Mouse (Mus musculus) fibroblast of lung, adult 2 months (primary cell): ENCODE data around the gene Sap25.

Source experiments
- DNase-seq: peaks from one replicate; pipeline ENCODE4 v3.0.0-alpha.2; 2011; ENCODE audit warnings: low read depth

The Sap25 gene

DNA sequence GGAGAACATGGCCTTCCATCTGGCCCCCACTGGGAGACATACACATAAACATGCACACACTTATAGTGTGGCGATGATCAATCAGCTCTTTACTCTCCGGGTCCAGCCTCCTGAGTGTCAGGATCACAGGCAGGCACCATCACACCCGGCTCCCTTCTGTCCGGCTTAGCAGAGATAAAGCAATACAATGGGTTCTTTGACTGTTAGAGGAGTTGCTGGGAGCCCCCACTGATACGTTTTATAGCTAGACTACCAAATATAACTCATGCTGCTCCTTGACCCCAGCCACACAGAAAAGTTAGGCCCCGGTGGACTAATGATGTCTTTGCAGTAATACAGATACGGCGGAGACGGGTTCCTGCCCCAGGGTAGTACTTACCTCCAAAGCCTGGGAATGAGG is 21.9 kb downstream of the Sap25 start:
- DNase-seq, result no peak

DNA sequence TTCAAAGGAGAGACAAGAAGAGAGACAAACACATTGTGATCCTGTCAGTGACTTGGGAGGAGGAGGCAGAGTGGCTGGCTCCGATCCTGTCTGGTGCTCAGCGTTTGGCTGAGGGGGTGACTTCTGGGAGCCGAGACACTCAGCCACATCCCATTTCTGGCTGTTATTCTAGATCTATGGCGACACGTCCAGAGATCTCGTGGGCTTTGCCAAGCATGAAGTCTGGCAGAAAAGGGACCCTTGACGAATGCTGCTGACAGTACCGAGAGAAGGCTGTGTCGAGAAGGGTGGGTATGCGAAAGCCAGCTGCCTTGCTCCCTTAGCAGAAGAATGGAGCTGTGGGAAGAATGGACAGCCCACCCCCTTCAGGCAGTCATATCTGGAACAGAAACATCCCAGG is 27.8 kb downstream of the Sap25 start:
- no peak for DNase-seq

DNA sequence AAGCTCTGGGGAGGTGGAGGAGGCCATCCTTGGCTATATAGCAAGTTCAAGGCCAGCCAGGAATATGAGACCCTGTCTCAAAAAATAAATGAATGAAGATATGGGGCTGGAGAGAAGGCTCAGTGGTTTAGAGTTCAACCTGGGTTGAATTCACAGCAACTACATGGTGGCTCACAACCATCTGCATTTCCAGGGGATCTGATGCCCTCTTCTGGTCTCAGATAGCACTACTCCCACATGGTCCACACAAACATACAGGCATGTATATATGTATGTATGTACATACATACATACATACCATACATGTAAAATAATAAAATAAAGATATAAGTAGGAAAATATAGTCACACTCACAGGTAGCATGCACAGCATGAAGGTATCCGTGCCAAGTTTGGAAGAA is 29.1 kb downstream of the Sap25 start:
- DNase-seq, result no peak

DNA sequence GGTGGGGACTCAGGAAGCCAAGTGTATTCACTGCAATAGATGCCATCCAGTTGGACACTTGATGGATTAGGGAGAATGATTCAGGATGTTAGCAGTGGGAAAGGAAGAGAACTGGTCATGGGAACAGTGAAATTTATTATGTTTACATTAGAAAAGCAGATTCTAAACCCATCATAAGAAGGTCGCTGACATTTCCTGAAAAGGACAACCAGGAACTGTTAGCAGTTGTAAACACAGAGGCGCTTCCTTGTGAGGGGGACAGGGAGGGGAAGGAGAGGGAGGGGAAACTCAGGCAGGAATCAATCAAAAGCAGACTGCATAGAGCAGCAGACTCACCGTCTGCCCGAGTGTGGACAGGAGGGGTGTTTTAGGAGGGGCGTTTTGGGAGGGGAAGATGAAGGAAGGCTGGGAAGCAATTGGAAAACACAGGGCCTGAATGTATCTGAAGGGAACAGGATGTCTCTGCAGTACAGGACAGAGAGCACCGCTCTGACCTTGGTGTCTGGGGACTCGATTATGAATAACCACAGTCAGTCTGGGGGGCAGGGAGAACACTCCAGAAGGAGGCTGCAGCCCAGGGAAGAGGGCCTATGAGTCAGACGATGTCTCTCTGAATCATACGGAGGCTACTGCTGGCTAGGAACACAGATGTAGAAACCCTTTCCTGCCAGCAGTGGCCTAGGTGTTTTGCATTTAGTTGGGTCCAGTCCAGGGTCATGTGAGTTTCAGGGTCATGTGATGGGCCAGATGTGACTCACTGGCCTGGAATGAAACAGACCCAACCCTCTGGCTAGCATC is 30.5 kb downstream of the Sap25 start:
- DNase-seq, result peak; percentile 95

DNA sequence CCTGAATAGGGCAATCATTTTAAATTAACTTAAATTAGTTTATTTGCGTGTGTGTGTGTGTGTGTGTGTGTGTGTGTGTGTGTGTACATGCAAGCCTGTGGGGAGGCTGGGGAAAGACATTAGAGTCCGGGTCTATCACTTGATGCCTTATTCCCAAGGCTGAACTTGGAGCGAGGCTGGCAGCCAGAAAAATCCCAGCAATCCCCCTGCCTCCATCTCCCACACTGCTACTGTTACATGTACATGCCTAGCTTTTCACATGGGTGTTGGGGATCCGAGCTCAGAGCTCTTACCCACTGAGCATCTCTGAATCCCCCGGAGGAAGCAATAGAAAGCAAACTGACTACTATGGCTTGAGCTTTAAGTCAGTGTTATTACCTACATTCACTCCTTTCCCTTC is 31.2 kb downstream of the Sap25 start:
- DNase-seq, result no peak

DNA sequence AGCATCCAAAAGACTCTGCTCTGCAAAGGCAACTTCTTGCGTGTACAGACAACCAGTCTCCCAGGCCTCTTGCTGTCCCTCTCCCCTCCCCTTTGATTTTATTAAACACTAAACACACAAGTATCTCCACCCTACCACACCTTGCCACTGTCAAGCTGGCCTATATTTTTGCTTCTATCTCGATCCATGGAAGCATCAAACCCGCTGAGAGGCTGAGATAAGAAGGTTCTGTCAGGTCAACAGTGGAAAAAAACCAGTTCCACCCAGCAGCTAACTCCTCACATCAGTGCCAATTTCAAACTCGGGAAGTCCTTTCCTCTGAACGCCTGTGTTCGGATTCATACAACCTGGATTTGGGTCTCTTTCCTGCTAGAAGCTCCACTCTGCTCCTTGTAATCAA is 31.9 kb downstream of the Sap25 start:
- no peak for DNase-seq

DNA sequence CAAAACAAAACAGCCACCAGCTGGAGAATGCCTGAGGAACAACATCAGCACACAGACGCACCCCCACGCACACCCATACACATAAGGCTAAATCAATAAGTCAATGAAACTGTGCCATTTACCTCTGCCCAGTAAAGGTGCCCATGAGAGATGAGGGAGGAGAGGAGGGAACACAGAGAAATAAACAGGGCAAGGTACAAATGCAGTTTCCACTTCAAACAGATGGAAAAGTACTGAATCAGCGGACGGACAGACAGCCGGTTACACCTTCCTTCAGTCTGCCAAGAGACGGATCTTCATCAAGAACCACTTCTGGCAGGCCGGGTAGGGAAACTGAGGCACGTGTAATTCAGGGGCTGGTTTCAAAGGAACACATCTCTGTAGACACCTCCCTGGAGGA is 33.7 kb downstream of the Sap25 start:
- DNase-seq, result no peak

DNA sequence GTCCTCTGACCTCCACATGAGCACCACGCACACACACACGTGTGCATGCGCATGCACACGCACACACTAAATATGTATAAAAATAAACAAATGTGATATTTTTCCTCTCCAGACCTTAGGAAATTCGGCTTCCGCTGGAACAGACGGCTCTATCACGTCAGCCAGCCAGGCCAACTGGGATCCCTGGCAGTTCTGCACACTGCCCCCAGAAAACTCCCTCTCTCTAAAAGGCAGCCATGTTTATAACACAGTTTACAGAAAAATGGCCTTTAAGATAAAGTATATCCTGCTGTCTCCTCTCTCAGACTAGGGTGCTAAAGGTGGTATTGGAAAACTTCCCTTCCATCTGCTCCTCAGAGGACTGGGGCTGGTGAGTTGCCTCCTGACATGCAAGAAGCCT is 36.7 kb downstream of the Sap25 start:
- DNase-seq, result no peak

DNA sequence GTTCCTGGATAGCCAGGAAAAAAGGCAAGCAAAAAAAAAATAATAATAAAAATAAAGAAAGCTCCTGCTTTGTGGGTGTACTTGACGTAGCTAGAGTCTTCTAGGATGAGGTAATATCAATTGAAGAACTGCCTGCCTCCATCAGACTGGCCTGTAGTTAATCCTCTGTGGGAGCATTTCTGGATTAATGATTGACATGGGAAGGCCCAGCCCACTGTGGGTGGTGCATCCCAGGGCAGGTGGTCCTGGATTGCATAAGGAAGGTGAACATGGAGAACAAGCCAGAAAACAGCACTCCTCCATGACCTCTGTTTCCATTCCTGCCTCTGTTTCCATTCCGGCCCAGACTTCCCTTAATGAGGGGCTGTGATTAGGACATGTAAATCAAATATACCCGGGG is 37.6 kb downstream of the Sap25 start:
- no peak for DNase-seq

DNA sequence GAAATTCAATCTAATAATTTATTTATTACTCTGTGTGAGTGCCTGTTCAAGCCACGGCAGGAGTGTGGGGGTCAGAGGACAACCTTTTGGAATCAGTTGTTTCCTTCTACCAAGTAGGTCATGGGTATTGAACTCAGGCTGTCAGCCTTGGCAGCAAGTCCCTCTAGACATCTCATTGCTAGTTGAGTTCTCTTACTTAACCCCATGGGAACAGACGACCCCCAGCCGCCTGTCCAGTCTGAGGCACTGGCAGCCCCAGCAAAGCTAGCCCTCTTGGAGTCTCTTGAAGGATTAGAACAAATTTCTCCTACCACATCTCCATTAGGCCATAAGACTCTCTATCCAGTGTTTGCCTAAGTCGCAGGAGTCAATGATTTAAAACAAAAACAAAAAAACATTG is 38.6 kb downstream of the Sap25 start:
- no peak for DNase-seq

DNA sequence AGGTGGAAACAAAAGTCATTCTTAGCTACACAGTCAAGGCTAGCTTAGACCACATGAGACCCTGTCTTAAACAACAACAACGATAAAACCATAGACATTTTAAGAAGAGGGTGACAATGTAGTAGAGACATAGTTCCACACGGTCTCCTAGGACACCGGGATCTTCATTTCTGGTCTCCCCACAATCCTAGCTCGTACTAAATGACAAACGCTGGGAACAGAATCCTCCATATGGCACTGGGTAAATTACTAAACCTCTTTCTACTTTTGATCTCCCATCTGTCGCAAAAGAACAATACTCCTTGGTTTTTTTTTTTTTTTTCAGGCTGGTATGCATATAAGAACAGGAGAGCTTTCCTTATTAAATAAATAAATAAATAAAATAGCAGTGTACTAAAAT is 41.4 kb downstream of the Sap25 start:
- DNase-seq, result no peak

DNA sequence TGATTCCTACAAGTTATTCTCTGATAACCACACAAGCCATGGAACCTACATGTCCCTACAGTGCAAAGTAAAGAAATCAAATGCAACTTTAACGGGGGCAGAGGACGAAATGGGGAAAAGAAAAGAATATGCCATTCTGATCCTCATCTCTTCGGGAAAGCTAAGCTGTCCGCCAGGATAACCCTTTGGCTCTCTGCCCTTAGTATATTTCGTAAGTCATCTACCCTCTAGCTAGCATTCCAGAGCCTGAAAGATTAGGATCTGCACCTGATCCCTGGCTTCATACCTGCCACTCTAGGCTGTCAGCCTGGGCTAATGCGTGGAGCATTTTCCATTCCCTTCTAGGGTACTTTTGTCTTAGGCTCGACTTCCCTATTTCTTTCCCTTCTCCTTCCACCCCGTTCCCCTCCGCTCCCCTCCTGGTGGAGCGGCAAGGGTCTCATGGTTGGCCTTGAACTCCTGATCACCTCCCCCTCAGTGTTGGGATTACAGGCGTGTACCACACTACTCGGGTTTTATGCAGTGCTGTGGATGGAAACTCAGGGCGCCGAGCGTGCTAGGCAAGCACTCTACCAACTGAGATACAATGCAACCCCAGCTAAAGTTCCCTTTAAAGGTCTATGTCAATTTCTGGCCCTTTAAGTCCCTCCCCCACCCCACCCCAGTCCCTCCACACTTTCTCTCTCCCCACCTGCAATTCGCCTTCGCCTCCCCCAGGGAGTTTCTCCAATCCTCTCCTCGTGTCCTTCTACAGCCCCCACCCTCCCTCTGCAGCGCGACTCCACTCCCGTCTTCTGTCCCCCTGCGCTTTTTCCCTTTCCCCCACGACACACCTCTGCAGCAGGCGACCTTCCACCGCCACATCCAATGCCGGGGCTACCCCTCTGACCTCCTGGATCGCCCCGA is 42.5 kb downstream of the Sap25 start:
- DNase-seq, result no peak

DNA sequence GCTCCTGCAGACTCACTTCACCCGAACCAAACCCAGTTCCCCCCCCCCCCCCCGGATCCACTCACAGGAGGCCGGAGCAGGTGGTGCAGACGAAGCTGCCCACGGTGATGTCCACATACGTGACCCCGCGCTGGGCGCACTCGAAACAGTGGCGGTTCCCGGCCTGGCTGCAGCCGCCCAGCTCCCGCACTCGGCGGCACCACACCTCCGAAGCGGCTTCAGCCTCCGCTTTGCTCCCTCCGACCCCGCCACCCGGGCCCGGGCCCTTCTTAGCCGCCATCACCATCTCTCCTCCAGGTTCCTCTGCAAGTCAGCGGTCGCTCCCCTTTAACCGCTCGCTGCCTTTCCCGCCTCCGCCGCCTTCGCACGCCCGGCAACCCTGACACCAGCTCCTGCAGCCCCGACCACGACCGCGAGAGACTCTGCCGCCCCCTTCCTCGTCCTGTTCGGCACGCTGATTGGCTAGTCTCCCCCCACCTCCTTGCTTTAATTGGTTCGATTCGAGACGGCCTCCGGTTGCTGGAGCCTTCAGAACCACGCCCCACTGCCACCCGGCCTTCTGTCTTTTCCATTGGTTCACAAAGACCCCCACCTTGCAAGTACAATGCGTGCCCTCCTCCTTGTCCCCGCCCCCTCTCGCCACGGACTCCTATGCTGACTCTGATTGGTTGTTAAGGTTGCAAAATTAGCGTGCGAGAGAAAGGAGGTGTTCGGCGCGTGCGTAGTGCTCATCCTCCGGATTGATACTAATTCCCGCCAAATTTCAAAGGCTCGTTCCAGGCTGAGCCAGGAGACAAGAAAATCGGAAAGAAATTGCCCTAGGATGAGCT is 43.4 kb downstream of the Sap25 start, which contains the start of gene Agfg2:
Agfg2 (minus strand) TSS at position 433 of the 830 bp plus-strand sequence.
- DNase-seq, result peak; percentile 99

DNA sequence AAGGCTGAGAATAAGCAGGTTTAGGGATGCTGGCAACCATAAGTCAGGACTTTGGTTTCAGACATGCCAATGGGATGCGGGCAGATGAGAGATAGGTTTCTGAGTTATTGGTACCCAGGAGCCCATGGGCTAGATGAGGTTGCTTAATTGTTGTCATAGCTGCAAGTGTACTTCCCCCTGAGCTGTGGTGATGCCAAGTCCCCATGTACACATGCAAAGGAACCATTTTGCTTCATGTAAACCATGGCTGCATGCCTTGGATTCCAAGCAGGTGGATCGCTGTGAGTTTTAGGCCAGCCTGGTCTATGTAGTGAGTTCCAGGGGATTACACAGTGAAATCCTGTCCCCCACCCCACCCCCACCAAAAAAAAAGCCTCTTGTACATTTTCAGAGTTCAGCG is 44.5 kb downstream of the Sap25 start:
- no peak for DNase-seq

DNA sequence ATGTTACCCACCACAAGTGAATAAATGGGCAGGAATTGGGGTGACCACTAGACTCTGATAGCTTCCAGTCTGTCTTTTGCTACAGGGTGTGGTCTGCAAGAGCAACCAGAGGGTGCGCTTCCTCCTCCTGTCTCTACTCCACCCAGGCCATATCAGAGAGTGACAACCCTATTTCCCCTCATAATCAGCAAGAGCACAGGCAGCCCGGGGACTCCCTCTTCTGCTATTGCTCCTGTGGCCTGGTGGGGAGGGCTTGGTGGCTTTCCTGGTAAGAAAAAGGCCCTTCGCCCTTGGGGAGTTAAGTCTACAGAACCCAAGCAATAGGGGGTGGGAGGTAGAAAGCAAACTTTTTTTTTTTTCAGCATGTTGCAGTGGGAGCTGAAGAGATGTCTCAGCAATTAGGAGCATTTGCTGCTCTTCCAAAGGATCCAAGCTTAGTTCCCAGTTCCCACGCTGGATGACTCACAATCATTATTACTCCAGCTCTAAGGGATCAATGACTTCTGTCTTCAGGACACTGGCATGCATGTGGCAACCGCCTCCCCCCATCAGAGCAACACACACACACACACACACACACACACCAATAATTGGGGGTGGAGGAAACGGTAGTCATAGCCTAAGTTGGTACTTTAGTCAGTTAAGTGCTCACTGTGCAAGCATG is 45.1 kb downstream of the Sap25 start:
- DNase-seq, result no peak

DNA sequence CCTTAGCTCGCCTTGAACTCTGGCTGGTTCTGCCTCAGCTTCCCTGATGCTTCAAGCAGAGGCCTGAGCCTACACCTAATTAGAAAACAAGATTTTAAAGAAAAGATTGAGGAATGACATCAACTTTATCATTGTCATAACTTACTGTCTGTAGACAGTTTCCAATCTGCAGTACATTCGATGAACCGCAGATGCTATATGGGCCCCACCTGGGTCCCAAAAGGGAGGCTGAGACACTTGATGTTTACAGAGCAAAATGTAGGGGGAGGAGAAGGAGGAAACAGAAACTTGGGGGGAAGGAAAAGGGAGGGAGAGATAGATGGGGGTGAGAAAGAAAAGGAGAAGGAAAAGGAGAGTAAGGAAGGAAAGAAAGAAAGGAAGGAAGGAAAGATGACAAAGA is 48.8 kb downstream of the Sap25 start:
- no peak for DNase-seq

DNA sequence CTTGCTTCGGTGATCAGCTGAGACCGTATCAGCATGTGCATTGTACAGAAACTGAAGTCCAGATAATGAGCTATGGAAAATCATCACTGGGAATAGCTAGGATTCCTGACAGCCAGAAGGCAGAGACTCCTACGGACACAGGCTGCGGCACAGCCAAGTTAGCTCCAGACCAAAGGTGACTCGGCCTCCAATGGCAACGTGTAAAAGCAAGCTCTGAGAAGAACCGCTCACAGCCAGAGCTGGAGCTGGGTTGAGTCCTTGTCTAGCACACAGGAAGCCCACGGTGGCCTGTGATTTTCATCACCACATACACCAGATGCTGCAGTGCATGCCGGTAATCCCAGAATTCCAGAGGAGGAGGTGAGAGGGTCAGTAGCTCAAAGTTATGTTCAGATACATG is 49.4 kb downstream of the Sap25 start:
- DNase-seq, result no peak

DNA sequence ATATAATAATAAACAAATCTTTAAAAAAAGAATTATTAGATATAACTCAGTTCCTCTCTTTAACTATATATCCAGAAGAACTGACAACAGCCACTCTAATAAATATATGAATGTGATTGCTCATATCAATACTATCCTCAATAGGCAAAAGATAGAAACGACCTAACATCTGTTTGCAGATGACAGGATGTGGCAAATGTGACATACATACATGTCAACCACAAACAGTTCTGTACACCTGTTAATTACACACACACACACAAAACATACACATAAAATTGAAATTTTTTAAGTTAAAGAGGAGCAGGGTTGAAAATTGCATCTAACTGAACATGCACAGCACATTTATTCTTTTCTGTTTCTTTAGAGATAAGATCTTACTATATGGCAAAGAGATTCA is 50.7 kb downstream of the Sap25 start:
- DNase-seq, result no peak
